Mouse (Mus musculus) gastrocnemius, adult 8-10 months (tissue): Measurements from ENCODE around the gene Eif4b. TPM values are rescaled to one million over a fixed set of nuclear protein-coding genes. Genes with fewer than 3 reads are reported as not detected.

Source experiments
- DNase-seq, 2 experiments: peaks; one replicate each; pipeline ENCODE4 v3.0.0; 2022; ENCODE audit warnings: low spot score in 2 of 2
- total RNA-seq, 4 experiments: library from RNA; stranded (reverse); gene quantifications; 2 replicates each; pipeline ENCODE4 v1.2.4; 2022

Gene Eif4b
- total RNA-seq, 4 experiments from 2014 or later, result 227 to 269 (median 241) TPM

GRCm38 (mm10) chr15:102116753-102117415 lies 43.3 kb downstream of the Eif4b start:
- no peak for DNase-seq

- peak; percentile 20 to 30 for DNase-seq
Observed at GRCm38 (mm10) chr15:102117461-102118443, 44.2 kb downstream of the Eif4b start.

- no peak for DNase-seq
Observed at GRCm38 (mm10) chr15:102118591-102118990, 45.0 kb downstream of the Eif4b start.

GRCm38 (mm10) chr15:102119121-102119830 lies 45.7 kb downstream of the Eif4b start:
- no peak for DNase-seq

- DNase-seq, result no peak
Observed at GRCm38 (mm10) chr15:102119831-102120170, 46.2 kb downstream of the Eif4b start.

- peak; percentile 45 to 49 for DNase-seq
Observed at GRCm38 (mm10) chr15:102120530-102120929, 47.0 kb downstream of the Eif4b start.

GRCm38 (mm10) chr15:102126303-102126702 lies 52.7 kb downstream of the Eif4b start:
- no peak for DNase-seq

GRCm38 (mm10) chr15:102133314-102133713 lies 59.7 kb downstream of the Eif4b start:
- no peak for DNase-seq

GRCm38 (mm10) chr15:102134709-102135108 lies 61.1 kb downstream of the Eif4b start:
- DNase-seq, result no peak

- no peak for DNase-seq
Observed at GRCm38 (mm10) chr15:102135522-102136128, 62.1 kb downstream of the Eif4b start.

GRCm38 (mm10) chr15:102136129-102136758 lies 62.7 kb downstream of the Eif4b start, which contains the start of gene Spryd3:
Gene Spryd3, minus strand, starts transcription at chr15:102136234.
- peak; percentile 95 for DNase-seq

- DNase-seq, result no peak
Observed at GRCm38 (mm10) chr15:102141120-102141519, 67.5 kb downstream of the Eif4b start.

GRCm38 (mm10) chr15:102142914-102143912 lies 69.6 kb downstream of the Eif4b start:
- peak; percentile 49 to 68 for DNase-seq

GRCm38 (mm10) chr15:102144274-102144711 lies 70.7 kb downstream of the Eif4b start, which contains the start of gene Igfbp6:
Gene Igfbp6, plus strand, starts transcription at chr15:102144362.
- DNase-seq, result no peak

- no peak for DNase-seq
Observed at GRCm38 (mm10) chr15:102144726-102145125, 71.2 kb downstream of the Eif4b start.

GRCm38 (mm10) chr15:102145330-102145729 lies 71.8 kb downstream of the Eif4b start:
- peak; percentile 50 to 55 for DNase-seq

- no peak for DNase-seq
Observed at GRCm38 (mm10) chr15:102146089-102146488, 72.5 kb downstream of the Eif4b start.
